Mouse (Mus musculus) hindbrain, embryonic 11.5 days (tissue): ENCODE results near the gene Prm1. TPM values are rescaled to one million over a fixed set of nuclear protein-coding genes. Genes with fewer than 3 reads are reported as not detected.

Source experiments
- ATAC-seq: fragments of 200-750 bp; cut with Nextera tagmentation; 2 replicates; pipeline ENCODE4 v1.8.0; 2017; ENCODE audit warnings: mild to moderate bottlenecking, moderate TSS enrichment, moderate library complexity; ENCODE audit not compliant: low FRiP score
- DNase-seq: peaks from one replicate; pipeline ENCODE4 v3.0.0-alpha.2; 2015; ENCODE audit warnings: low spot score
- H3K27ac ChIP-seq: fragments of 300-500 bp; sonication (generic); 2 replicates; pipeline ENCODE4 v1.5.1; 2014; ENCODE audit warnings: mild to moderate bottlenecking, low read depth, low read length
- H3K27me3 ChIP-seq: fragments of 300-500 bp; sonication (generic); 2 replicates; pipeline ENCODE4 v1.6.1; 2014; ENCODE audit warnings: mild to moderate bottlenecking, low read length, moderate library complexity, mixed read lengths; ENCODE audit not compliant: control insufficient read depth, insufficient read depth
- H3K36me3 ChIP-seq: fragments of 300-500 bp; sonication (generic); 2 replicates; pipeline ENCODE4 v1.6.1; 2014; ENCODE audit warnings: mild to moderate bottlenecking, low read length, moderate library complexity, mixed read lengths; ENCODE audit not compliant: control insufficient read depth, insufficient read depth
- H3K4me1 ChIP-seq: fragments of 300-500 bp; sonication (generic); replicated peaks from 2 replicates; pipeline ENCODE4 v1.6.1; 2014; ENCODE audit warnings: low read length, mixed read lengths; ENCODE audit not compliant: control insufficient read depth, insufficient read depth
- H3K4me2 ChIP-seq: fragments of 300-500 bp; sonication (generic); replicated peaks from 2 replicates; pipeline ENCODE4 v1.6.1; 2014; ENCODE audit warnings: mild to moderate bottlenecking, low read depth, low read length
- H3K4me3 ChIP-seq: fragments of 300-500 bp; sonication (generic); 2 replicates; pipeline ENCODE4 v1.5.1; 2014; ENCODE audit warnings: low read depth, low read length
- H3K9ac ChIP-seq: fragments of 300-500 bp; sonication (generic); 2 replicates; pipeline ENCODE4 v1.6.1; 2014; ENCODE audit warnings: low read depth, low read length
- H3K9me3 ChIP-seq: fragments of 300-500 bp; sonication (generic); 2 replicates; pipeline ENCODE4 v1.6.1; 2016; ENCODE audit warnings: low read length; ENCODE audit not compliant: control insufficient read depth
- whole genome bisulfite sequencing: fragments of 180-500 bp; shearing (Covaris S2); extraction: QIAGEN DNeasy Blood & Tissue Kit; methylation state at CpG from one replicate; pipeline ENCODE4 v1.1.7; 2014; 5-methylcytosine and 5-hydroxymethylcytosine counted together
- polyA plus RNA-seq: library from polyadenylated mRNA; unstranded; fragments of >200 nt; fragmentation: Nextera tagmentation; extraction: Ambion mirVana; gene quantifications from 2 replicates; pipeline ENCODE4 v1.2.1, GENCODE M21; 2014

The Prm1 gene
- polyA plus RNA-seq, 1 experiment from 2014 or later, result not detected

DNA sequence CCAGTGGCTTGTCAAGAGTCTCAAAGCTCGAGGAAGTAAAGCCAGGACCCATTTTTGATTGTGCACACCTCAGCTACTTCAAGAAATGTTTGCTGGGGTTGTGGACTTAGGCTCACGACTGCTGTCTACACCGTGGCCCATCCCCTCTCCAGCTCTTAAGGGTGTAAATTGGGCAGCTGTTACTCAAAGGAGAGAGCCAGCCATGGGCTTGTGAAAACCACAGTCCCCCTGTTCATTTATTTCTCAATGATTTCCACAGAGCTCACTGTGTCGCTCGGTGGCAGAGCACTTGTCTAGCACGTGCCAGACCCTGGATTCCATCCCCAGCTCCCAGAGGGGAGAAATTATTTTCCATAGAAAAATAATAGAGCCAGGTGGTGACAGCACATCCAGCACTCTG lies 49.5 kb downstream of the Prm1 start:
- Histone ChIP-seq H3K4me1 (no peaks in the 10 kb centered on the region), H3K9ac (no peak overlapping the region), H3K4me2 (no peak overlapping the region), H3K4me3 (no peak overlapping the region), H3K27ac (no peak overlapping the region), H3K27me3 (no peaks in the 10 kb centered on the region), H3K9me3 (no peaks in the 10 kb centered on the region), H3K36me3 (no peaks in the 10 kb centered on the region)
- no peak for DNase-seq
- ATAC-seq, result no peak
- 85% methylated on average over 4 of the region's 6 CpGs for whole genome bisulfite sequencing

DNA sequence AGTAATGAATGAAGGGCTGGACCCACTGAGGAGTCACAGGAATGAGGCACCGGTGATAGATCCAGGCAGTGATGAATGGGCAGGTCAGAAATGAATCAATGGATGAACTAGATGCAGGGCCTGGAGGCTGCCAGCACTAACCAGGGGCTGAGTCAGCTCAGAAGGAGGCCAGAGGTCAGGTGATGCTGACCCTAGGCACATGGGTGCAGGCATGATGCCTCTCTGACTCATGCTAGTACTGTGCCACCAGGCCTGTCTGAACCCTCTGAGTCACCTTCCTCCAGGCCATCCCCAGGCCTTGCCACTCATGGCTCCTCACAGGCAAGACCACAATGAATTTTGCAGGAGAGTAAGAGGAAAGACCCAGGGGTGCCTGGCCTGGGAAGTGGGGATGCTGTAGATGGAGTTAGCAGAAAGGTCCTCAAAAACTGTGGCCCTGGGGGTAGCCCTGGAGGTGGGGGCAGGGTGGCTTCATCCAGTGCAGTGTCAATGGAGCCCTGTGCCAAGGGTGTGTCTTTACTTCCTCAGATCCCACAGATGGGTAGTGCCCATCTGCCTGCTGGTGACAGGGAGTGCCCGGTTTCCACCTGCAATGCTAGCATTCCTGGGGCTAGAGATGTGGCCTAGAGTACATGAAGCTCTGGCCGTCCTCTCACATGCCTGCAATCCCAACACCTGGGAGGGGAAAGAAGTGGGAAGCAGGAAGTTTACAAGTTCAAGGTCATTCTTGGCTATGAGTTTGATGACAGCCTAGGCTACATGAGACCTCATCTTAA lies 50.9 kb downstream of the Prm1 start:
- no peak overlapping the region for H3K4me3 ChIP-seq
- H3K36me3 ChIP-seq, result no peaks in the 10 kb centered on the region
- ATAC-seq, result no peak
- H3K9ac ChIP-seq, result no peak overlapping the region
- H3K4me2 ChIP-seq, result no peak overlapping the region
- no peaks in the 10 kb centered on the region for H3K9me3 ChIP-seq
- H3K27ac ChIP-seq, result no peak overlapping the region
- H3K4me1 ChIP-seq, result no peaks in the 10 kb centered on the region
- no peak for DNase-seq
- 88% methylated on average over 3 of the region's 3 CpGs for WGBS
- H3K27me3 ChIP-seq, result no peaks in the 10 kb centered on the region

DNA sequence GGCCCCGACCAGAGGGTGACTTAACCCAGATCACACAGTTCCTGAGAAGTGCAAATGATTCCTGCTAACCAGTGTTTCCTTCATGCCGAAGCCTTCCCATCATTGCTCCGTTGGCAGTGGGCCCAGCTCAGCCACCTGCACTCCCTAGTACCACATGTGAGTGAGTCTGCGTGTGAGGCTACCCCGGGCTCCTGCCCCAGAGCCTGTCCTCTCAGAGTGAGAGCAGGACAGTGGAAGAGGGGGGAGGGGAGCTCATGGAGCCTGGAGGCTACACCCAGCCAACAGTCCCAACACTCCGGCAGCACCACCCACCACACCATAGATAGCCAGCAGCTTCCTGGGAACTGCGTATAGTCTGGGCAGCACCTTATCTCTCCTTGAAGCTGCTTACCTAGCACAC lies 55.8 kb downstream of the Prm1 start:
- no peak for ATAC-seq
- no peaks in the 10 kb centered on the region for H3K36me3 ChIP-seq
- 76% methylated on average over 7 of the region's 7 CpGs for WGBS
- no peak overlapping the region for H3K27ac ChIP-seq
- H3K4me2 ChIP-seq, result no peak overlapping the region
- no peaks in the 10 kb centered on the region for H3K9me3 ChIP-seq
- H3K27me3 ChIP-seq, result no peaks in the 10 kb centered on the region
- no peak overlapping the region for H3K4me3 ChIP-seq
- no peaks in the 10 kb centered on the region for H3K4me1 ChIP-seq
- DNase-seq, result no peak
- no peak overlapping the region for H3K9ac ChIP-seq

DNA sequence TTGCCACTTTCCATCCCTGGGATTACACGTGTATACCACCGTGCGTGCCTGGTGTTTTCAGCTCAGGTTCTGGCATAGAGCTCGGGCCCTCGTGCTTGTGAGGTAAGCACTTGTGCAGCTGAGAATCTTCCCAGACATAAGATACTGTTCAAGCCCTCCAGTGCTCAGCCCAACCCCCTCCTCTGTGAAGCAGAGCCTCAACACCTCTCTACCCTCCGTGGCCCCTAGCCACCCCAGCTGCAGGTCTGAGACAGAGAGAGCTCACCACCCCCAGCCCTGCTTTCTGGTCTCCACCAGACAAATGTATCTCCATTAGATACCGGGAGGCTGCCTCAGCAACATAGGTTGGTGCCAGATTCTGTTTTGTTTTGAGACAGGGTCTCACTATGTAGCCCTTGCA lies 56.4 kb downstream of the Prm1 start:
- Histone ChIP-seq H3K27me3 (no peaks in the 10 kb centered on the region), H3K36me3 (no peaks in the 10 kb centered on the region), H3K4me3 (no peak overlapping the region), H3K27ac (no peak overlapping the region), H3K9ac (no peak overlapping the region), H3K4me1 (no peaks in the 10 kb centered on the region), H3K4me2 (no peak overlapping the region), H3K9me3 (no peaks in the 10 kb centered on the region)
- DNase-seq (no peak), ATAC-seq (no peak)
- 78% methylated on average over 7 of the region's 7 CpGs for WGBS

Other genes with a start within 250 kb of the Prm1 start
- gene Socs1, start 20.3 kb downstream of the Prm1 start, polyA plus RNA-seq, result 3.5 and 3.6 TPM in 2 replicates
- not detected in 2 replicates for gene Tnp2, start 17.2 kb downstream of the Prm1 start, polyA plus RNA-seq
- gene Prm3, start 14.9 kb downstream of the Prm1 start, polyA plus RNA-seq, result not detected in 2 replicates
- not detected in 2 replicates for gene Prm2, start 9.7 kb downstream of the Prm1 start, polyA plus RNA-seq
- not detected in 2 replicates for gene Gm11172, start 7.1 kb upstream of the Prm1 start, polyA plus RNA-seq
- 1.8 and 2.6 TPM in 2 replicates for gene Rmi2, start 29.2 kb upstream of the Prm1 start, polyA plus RNA-seq